Mouse (Mus musculus): ENCODE measurements around the gene Zfp334.

Zfp334 gene

GRCm38 (mm10) chr2:165387844-165388495 lies at the start of gene Zfp334:
Zfp334 (minus strand) TSS chr2:165388259.
- peak; percentile 94 for DNase-seq (ENCODE audit: low read depth, low spot score)

GRCm38 (mm10) chr2:165428694-165429093 lies 40.6 kb upstream of the Zfp334 start:
- DNase-seq (ENCODE audit: low read depth, low spot score), result no peak

- DNase-seq (ENCODE audit: low read depth, low spot score), result no peak
These were observed 32.1 kb upstream of the Zfp334 start for GRCm38 (mm10) chr2:165420195-165420594.

GRCm38 (mm10) chr2:165419670-165420111 lies 31.6 kb upstream of the Zfp334 start:
- DNase-seq (ENCODE audit: low read depth, low spot score), result no peak

- DNase-seq (ENCODE audit: low read depth, low spot score), result no peak
These were observed 30.5 kb upstream of the Zfp334 start for GRCm38 (mm10) chr2:165418577-165418976.

GRCm38 (mm10) chr2:165417291-165417690 lies 29.2 kb upstream of the Zfp334 start:
- DNase-seq (ENCODE audit: low read depth, low spot score), result no peak

GRCm38 (mm10) chr2:165415795-165416194 lies 27.7 kb upstream of the Zfp334 start:
- DNase-seq (ENCODE audit: low read depth, low spot score), result no peak

GRCm38 (mm10) chr2:165415141-165415721 lies 27.2 kb upstream of the Zfp334 start:
- DNase-seq (ENCODE audit: low read depth, low spot score), result no peak

GRCm38 (mm10) chr2:165414321-165414720 lies 26.3 kb upstream of the Zfp334 start:
- DNase-seq (ENCODE audit: low read depth, low spot score), result no peak

- DNase-seq (ENCODE audit: low read depth, low spot score), result no peak
These were observed 25.8 kb upstream of the Zfp334 start for GRCm38 (mm10) chr2:165413884-165414283.

- no peak for DNase-seq (ENCODE audit: low read depth, low spot score)
These were observed 19.7 kb upstream of the Zfp334 start for GRCm38 (mm10) chr2:165407700-165408301.

GRCm38 (mm10) chr2:165405351-165405750 lies 17.3 kb upstream of the Zfp334 start:
- DNase-seq (ENCODE audit: low read depth, low spot score), result no peak

GRCm38 (mm10) chr2:165404951-165405350 lies 16.9 kb upstream of the Zfp334 start:
- no peak for DNase-seq (ENCODE audit: low read depth, low spot score)

- DNase-seq (ENCODE audit: low read depth, low spot score), result no peak
These were observed 10.2 kb upstream of the Zfp334 start for GRCm38 (mm10) chr2:165398164-165398785.

- DNase-seq (ENCODE audit: low read depth, low spot score), result no peak
These were observed 9.6 kb upstream of the Zfp334 start for GRCm38 (mm10) chr2:165397502-165398163.

GRCm38 (mm10) chr2:165396831-165397501 lies 8.9 kb upstream of the Zfp334 start:
- DNase-seq (ENCODE audit: low read depth, low spot score), result no peak

GRCm38 (mm10) chr2:165392156-165392555 lies 4.1 kb upstream of the Zfp334 start:
- no peak for DNase-seq (ENCODE audit: low read depth, low spot score)

GRCm38 (mm10) chr2:165391561-165391960 lies 3.5 kb upstream of the Zfp334 start:
- no peak for DNase-seq (ENCODE audit: low read depth, low spot score)

- DNase-seq (ENCODE audit: low read depth, low spot score), result no peak
These were observed 1.4 kb upstream of the Zfp334 start for GRCm38 (mm10) chr2:165389299-165389952.

- DNase-seq (ENCODE audit: low read depth, low spot score), result no peak
These were observed 689 bp downstream of the Zfp334 start for GRCm38 (mm10) chr2:165387370-165387769.

GRCm38 (mm10) chr2:165380050-165380449 lies 8.0 kb downstream of the Zfp334 start:
- no peak for DNase-seq (ENCODE audit: low read depth, low spot score)
